Mouse (Mus musculus) midbrain, postnatal 0 days (tissue): ENCODE measurements around the gene Ptpn3. TPM values are rescaled to one million over a fixed set of nuclear protein-coding genes. Genes with fewer than 3 reads are reported as not detected.
"Not testable (repeated sequence)": the region's sequence is repeated elsewhere in the genome, so short reads cannot be mapped to it uniquely, and the experiment has no call there.

Experiments
- ATAC-seq: fragments of 200-750 bp; cut with Nextera tagmentation; 2 replicates; pipeline ENCODE4 v1.8.0; 2017; ENCODE audit warnings: moderate number of reproducible peaks, mild to moderate bottlenecking, moderate TSS enrichment, moderate library complexity; ENCODE audit not compliant: low FRiP score
- DNase-seq: peaks from one replicate; pipeline ENCODE4 v3.0.0-alpha.2; 2015; ENCODE audit warnings: low spot score
- H3K27ac ChIP-seq: fragments of 300-500 bp; sonication (generic); 2 replicates; pipeline ENCODE4 v1.5.1; 2014; ENCODE audit warnings: low read depth, mild to moderate bottlenecking, low read length, mixed read lengths
- H3K27me3 ChIP-seq: fragments of 300-500 bp; sonication (generic); 2 replicates; pipeline ENCODE4 v1.6.1; 2014; ENCODE audit warnings: low read length, control low read depth, mixed read lengths; ENCODE audit not compliant: insufficient read depth
- H3K36me3 ChIP-seq: fragments of 300-500 bp; sonication (generic); 2 replicates; pipeline ENCODE4 v1.6.1; 2014; ENCODE audit warnings: low read length, control low read depth, mixed read lengths; ENCODE audit not compliant: insufficient read depth
- H3K4me1 ChIP-seq: fragments of 300-500 bp; sonication (generic); 2 replicates; pipeline ENCODE4 v1.6.1; 2014; ENCODE audit warnings: mild to moderate bottlenecking, control low read depth, antibody characterized with exemption, low read length, mixed read lengths; ENCODE audit not compliant: insufficient read depth
- H3K4me2 ChIP-seq: fragments of 300-500 bp; sonication (generic); 2 replicates; pipeline ENCODE4 v1.6.1; 2014; ENCODE audit warnings: low read depth, mild to moderate bottlenecking, low read length, mixed read lengths; ENCODE audit not compliant: poor library complexity, severe bottlenecking
- H3K4me3 ChIP-seq: fragments of 300-500 bp; sonication (generic); 2 replicates; pipeline ENCODE4 v1.5.1; 2014; ENCODE audit warnings: low read depth, mild to moderate bottlenecking, low read length, moderate library complexity
- H3K9ac ChIP-seq: fragments of 300-500 bp; sonication (generic); replicated peaks from 2 replicates; pipeline ENCODE4 v1.6.1; 2014; ENCODE audit warnings: mild to moderate bottlenecking, low read length, moderate library complexity, mixed read lengths; ENCODE audit not compliant: poor library complexity, severe bottlenecking
- H3K9me3 ChIP-seq: fragments of 300-500 bp; sonication (generic); 2 replicates; pipeline ENCODE4 v1.6.1; 2016; ENCODE audit warnings: low read length, control low read depth
- CTCF ChIP-seq: IDR thresholded peaks from 2 replicates; pipeline ENCODE4 v1.5.1; 2016; ENCODE audit warnings: antibody characterized with exemption, mild to moderate bottlenecking
- WGBS: fragments of 180-500 bp; shearing (Covaris S2); extraction: QIAGEN DNeasy Blood & Tissue Kit; methylation state at CpG from one replicate; pipeline ENCODE4 v1.1.7; 2014; 5-methylcytosine and 5-hydroxymethylcytosine counted together
- polyA plus RNA-seq: library from polyadenylated mRNA; unstranded; fragments of >200 nt; fragmentation: Nextera tagmentation; extraction: Ambion mirVana; gene quantifications from 2 replicates; pipeline ENCODE4 v1.2.1, GENCODE M21; 2015
- total RNA-seq: library from RNA; depleted of rRNA; stranded (reverse); fragments of >200 nt; gene quantifications from 2 replicates; pipeline ENCODE4 v1.2.3, GENCODE M21; 2014

The Ptpn3 gene
- total and polyA plus RNA-seq, 2 experiments from 2014 or later: 1.9 to 6.2 TPM

GRCm38 (mm10) chr4:57204780-57205179 lies 96.9 kb downstream of the Ptpn3 start:
- no peak for TF ChIP-seq CTCF
- ATAC-seq: no peak
- H3K4me3 ChIP-seq: no peak overlapping the region
- H3K27me3 ChIP-seq: no peaks in the 10 kb centered on the region
- no peak overlapping the region for H3K27ac ChIP-seq
- peak; percentile 56 for DNase-seq
- H3K4me2 ChIP-seq: no peak overlapping the region
- H3K36me3 ChIP-seq: no peaks in the 10 kb centered on the region
- no peaks in the 10 kb centered on the region for H3K9me3 ChIP-seq
- 80% methylated on average over 11 of the region's 11 CpGs for WGBS
- H3K9ac ChIP-seq: no peak overlapping the region
- no peaks in the 10 kb centered on the region for H3K4me1 ChIP-seq

GRCm38 (mm10) chr4:57202660-57203361 lies 98.8 kb downstream of the Ptpn3 start:
- H3K9ac ChIP-seq: no peak overlapping the region
- DNase-seq: peak; percentile 26

GRCm38 (mm10) chr4:57202132-57202531 lies 99.5 kb downstream of the Ptpn3 start:
- H3K4me3 ChIP-seq: no peak overlapping the region
- no peaks in the 10 kb centered on the region; the same call in 1 of the 2 replicates for H3K9me3 ChIP-seq
- ATAC-seq (no peak), DNase-seq (no peak)
- no peak for TF ChIP-seq CTCF
- 59% methylated on average over 7 of the region's 7 CpGs for WGBS
- no peaks in the 10 kb centered on the region for H3K36me3 ChIP-seq
- no peak overlapping the region for H3K27ac ChIP-seq
- no peaks in the 10 kb centered on the region for H3K4me1 ChIP-seq
- no peaks in the 10 kb centered on the region for H3K27me3 ChIP-seq
- H3K4me2 ChIP-seq: no peak overlapping the region
- H3K9ac ChIP-seq: no peak overlapping the region

More at GRCm38 (mm10) chr4:57202660-57203361, 98.8 kb downstream of the Ptpn3 start:
- Histone ChIP-seq H3K4me3 (no peak overlapping the region), H3K4me1 (no peaks in the 10 kb centered on the region), H3K9me3 (no peaks in the 10 kb centered on the region; the same call in 1 of the 2 replicates), H3K4me2 (no peak overlapping the region), H3K27me3 (no peaks in the 10 kb centered on the region), H3K27ac (no peak overlapping the region), H3K36me3 (no peaks in the 10 kb centered on the region)
- peak; percentile 22 for TF ChIP-seq CTCF
- ATAC-seq: no peak
- 71% methylated on average over 10 of the region's 10 CpGs for WGBS

GRCm38 (mm10) chr4:57200661-57201060 lies 101.0 kb downstream of the Ptpn3 start:
- no peaks in the 10 kb centered on the region for H3K4me1 ChIP-seq
- H3K27ac ChIP-seq: no peak overlapping the region
- H3K36me3 ChIP-seq: peaks cover 7% of the 10 kb centered on the region
- no peak overlapping the region for H3K4me3 ChIP-seq
- no peaks in the 10 kb centered on the region; the same call in 1 of the 2 replicates for H3K9me3 ChIP-seq
- no peak for TF ChIP-seq CTCF
- 91% methylated on average over 6 of the region's 6 CpGs for WGBS
- no peak overlapping the region for H3K9ac ChIP-seq
- ATAC-seq: no peak
- no peaks in the 10 kb centered on the region for H3K27me3 ChIP-seq
- no peak overlapping the region for H3K4me2 ChIP-seq
- no peak for DNase-seq

- H3K9me3 ChIP-seq, H3K4me1 ChIP-seq, H3K4me3 ChIP-seq, DNase-seq, H3K27ac ChIP-seq, H3K4me2 ChIP-seq, H3K27me3 ChIP-seq, ATAC-seq, H3K9ac ChIP-seq: not testable (repeated sequence)
- H3K36me3 ChIP-seq: peaks cover 13% of the 10 kb centered on the region
- WGBS: 97% methylated on average over 20 of the region's 20 CpGs
Measured at GRCm38 (mm10) chr4:57198666-57199393, 102.8 kb downstream of the Ptpn3 start.
